Mouse (Mus musculus) ES-Bruce4 (cell line): ENCODE results near the gene Bcl11a. TPM values are rescaled to one million over a fixed set of nuclear protein-coding genes. Genes with fewer than 3 reads are reported as not detected.
"Not testable (repeated sequence)": the region's sequence is repeated elsewhere in the genome, so short reads cannot be mapped to it uniquely, and the experiment has no call there.

ENCODE experiments used
- H3K27ac ChIP-seq: 2 replicates; pipeline ENCODE4 v1.5.1; 2012; ENCODE audit warnings: low read length, inconsistent platforms; ENCODE audit not compliant: insufficient read depth
- H3K27me3 ChIP-seq: 2 replicates; pipeline ENCODE4 v1.6.1; 2012; ENCODE audit warnings: mild to moderate bottlenecking, low read length, inconsistent platforms; ENCODE audit not compliant: control insufficient read depth, poor library complexity, insufficient read depth, severe bottlenecking
- H3K36me3 ChIP-seq: 2 replicates; pipeline ENCODE4 v1.6.1; 2012; ENCODE audit warnings: inconsistent platforms, mild to moderate bottlenecking, low read length, moderate library complexity; ENCODE audit not compliant: control insufficient read depth, poor library complexity, insufficient read depth, severe bottlenecking
- H3K4me1 ChIP-seq: one replicate; pipeline ENCODE4 v1.8.1; 2011; ENCODE audit warnings: low read length; ENCODE audit not compliant: control insufficient read depth, insufficient read depth
- H3K4me3 ChIP-seq: 2 replicates; pipeline ENCODE4 v1.5.1; 2011; ENCODE audit warnings: low read depth, mild to moderate bottlenecking, low read length
- H3K9ac ChIP-seq: 2 replicates; pipeline ENCODE4 v1.6.1; 2012; ENCODE audit warnings: low read depth, mild to moderate bottlenecking, inconsistent platforms; ENCODE audit not compliant: poor library complexity, severe bottlenecking
- H3K9me3 ChIP-seq: replicated peaks from 2 replicates; pipeline ENCODE4 v1.6.1; 2012; ENCODE audit warnings: mild to moderate bottlenecking, low read length, inconsistent platforms; ENCODE audit not compliant: control insufficient read depth, poor library complexity, insufficient read depth, severe bottlenecking
- CTCF ChIP-seq: IDR thresholded peaks from one replicate; pipeline ENCODE4 v1.8.1; 2011; ENCODE audit warnings: low read depth, low read length
- EP300 ChIP-seq: IDR thresholded peaks from 2 replicates; pipeline ENCODE4 v1.6.1; 2011; ENCODE audit warnings: low read depth, low read length; ENCODE audit not compliant: insufficient read depth
- POLR2A ChIP-seq: IDR thresholded peaks from one replicate; pipeline ENCODE4 v1.8.1; 2011; ENCODE audit warnings: low read length; ENCODE audit not compliant: insufficient read depth
- polyA plus RNA-seq: library from polyadenylated mRNA; stranded (reverse); fragments of >200 nt; gene quantifications from 2 replicates; pipeline ENCODE4 v1.2.4, GENCODE M21; 2011; ENCODE audit warnings: low read depth; ENCODE audit not compliant: missing spikeins, insufficient read depth, insufficient read length

The Bcl11a gene
- polyA plus RNA-seq, 1 experiment = 0.36 TPM

DNA sequence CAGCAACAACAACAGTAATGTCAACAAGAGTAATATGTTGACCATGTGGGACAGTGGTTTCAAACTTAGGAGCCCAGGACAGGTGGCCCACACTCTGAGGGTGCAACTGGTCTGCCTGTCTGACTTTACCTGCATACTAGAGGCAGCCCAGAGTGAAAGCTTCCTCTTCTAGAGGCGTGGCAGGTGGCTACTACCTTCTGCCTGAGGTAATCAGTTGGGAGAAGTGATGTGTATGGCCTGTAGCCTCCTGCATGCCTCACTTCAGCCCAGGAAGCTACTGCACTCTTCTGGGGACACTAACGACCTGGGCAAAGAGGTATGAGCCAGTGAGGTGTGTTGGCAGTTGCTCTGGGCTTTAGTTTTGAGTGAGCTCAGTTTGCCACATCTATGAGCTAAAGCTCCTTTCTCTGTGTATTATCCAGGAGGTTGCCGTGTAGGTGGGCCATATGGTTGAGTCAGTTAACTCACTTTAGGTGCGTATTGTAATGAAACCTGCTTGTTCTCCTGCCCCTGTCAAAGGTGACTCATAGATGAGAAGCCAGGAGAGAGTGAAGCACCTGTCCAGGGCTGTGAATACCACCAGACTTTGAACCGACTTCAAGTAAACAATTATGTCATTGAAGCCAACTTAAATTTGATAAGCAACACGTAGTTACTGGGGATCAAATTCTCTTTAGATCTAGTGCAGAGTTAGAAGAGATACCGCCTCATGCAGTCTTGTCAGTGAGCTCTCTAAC lies 38.9 kb downstream of the Bcl11a start:
- TF ChIP-seq POLR2A = no peak
- no peak for TF ChIP-seq CTCF
- no peak for TF ChIP-seq EP300
- H3K36me3 ChIP-seq = no peaks in the 10 kb centered on the region
- H3K27me3 ChIP-seq = no peaks in the 10 kb centered on the region
- H3K9ac ChIP-seq = no peak overlapping the region
- no peak overlapping the region for H3K27ac ChIP-seq
- H3K4me3 ChIP-seq = no peak overlapping the region
- H3K4me1 ChIP-seq = peaks cover 3% of the 10 kb centered on the region
- H3K9me3 ChIP-seq = no peaks in the 10 kb centered on the region

DNA sequence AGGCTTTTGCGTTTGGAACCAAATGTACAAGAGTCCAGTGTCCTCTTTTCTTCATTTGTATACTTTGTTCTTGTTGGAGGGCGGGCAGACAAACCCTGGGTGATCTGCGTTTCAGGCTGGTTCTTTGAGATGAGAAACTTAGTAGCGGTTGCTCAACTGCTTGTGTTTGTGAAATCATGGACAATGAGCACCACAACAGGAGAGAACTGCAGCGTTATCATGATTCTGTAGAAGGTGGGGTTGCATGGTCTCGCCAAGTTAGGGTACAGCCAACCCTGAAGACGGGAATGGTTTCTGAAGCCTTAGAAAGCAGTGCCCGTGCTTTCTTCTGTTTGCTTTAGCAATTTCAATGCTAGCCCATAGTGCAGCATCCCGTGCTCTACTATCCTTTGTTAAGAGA lies 43.3 kb downstream of the Bcl11a start:
- no peak for TF ChIP-seq POLR2A
- no peak for TF ChIP-seq EP300
- TF ChIP-seq CTCF = no peak
- H3K27me3 ChIP-seq = no peaks in the 10 kb centered on the region
- no peaks in the 10 kb centered on the region for H3K9me3 ChIP-seq
- H3K4me3 ChIP-seq = no peak overlapping the region
- no peak overlapping the region for H3K27ac ChIP-seq
- H3K9ac ChIP-seq = no peak overlapping the region
- no peaks in the 10 kb centered on the region for H3K4me1 ChIP-seq
- H3K36me3 ChIP-seq = no peaks in the 10 kb centered on the region

DNA sequence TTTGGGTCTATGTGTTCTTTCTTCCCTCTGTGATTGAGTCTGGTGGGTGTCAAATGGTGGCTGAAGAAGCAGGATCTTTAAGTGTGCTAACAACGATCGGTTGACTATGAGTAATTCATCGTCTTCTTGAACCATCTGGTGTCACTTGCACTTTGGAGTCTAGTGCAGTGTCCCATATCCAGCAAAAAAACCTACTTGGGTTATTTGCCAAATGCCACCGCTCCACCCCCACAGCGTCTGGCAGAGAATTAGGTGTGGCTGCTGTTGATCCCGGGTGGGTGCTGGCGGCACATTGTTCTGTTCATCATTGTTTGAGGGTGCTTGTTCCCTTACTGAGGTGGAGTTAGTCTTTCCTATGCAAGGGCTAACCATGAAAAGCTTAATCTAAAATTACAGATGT lies 45.0 kb downstream of the Bcl11a start:
- H3K4me1 ChIP-seq = no peaks in the 10 kb centered on the region
- TF ChIP-seq CTCF (no peak), POLR2A (no peak), EP300 (no peak)
- no peak overlapping the region for H3K27ac ChIP-seq
- H3K27me3 ChIP-seq = no peaks in the 10 kb centered on the region
- H3K4me3 ChIP-seq = no peak overlapping the region
- no peak overlapping the region for H3K9ac ChIP-seq
- no peaks in the 10 kb centered on the region for H3K36me3 ChIP-seq
- no peaks in the 10 kb centered on the region for H3K9me3 ChIP-seq

DNA sequence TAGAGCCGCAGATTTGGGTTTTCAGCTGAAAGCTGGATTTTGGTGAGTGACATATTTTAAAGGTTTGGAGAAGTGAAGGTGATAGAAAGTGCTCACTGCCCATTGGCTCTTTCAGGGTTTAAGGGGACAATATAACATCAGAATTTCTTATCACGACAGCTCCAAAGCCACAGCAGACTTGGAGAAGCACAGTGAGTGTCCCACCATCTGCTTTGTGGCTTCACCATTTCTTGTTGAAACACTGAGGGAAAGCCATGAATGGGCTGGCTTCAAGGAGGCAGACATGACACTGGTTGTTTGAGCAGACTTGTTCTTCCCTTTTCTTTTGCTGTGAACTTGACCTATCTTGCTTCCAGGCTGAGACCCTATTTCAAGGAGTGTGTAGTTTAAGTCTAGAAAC lies 46.1 kb downstream of the Bcl11a start:
- Histone ChIP-seq H3K4me3 (no peak overlapping the region), H3K4me1 (no peaks in the 10 kb centered on the region), H3K27ac (no peak overlapping the region), H3K9ac (no peak overlapping the region), H3K27me3 (no peaks in the 10 kb centered on the region), H3K36me3 (no peaks in the 10 kb centered on the region), H3K9me3 (no peaks in the 10 kb centered on the region)
- no peak for TF ChIP-seq CTCF
- no peak for TF ChIP-seq POLR2A
- TF ChIP-seq EP300 = no peak

DNA sequence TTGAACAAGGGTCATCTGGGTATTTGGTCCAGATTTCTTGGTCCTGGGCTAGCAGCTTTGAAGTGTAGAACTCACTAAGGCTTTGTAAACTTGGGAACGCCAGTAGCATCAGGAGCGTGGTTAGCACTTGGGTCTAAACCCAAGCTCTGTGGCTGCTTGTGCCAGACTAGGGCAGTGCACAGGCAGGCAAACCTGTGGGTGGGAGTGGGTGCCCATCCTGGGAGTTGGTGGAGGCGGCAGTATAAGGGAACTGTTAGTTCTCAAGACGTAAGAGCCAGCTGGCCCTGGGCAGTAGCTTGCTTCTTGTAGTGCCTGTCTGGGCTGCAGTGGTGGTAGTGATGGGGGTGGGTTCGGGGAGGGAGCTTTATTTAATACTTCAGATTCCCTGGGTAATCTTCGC lies 47.2 kb downstream of the Bcl11a start:
- TF ChIP-seq POLR2A (no peak), EP300 (no peak), CTCF (no peak)
- H3K4me1 ChIP-seq = no peaks in the 10 kb centered on the region
- no peak overlapping the region for H3K9ac ChIP-seq
- H3K4me3 ChIP-seq = no peak overlapping the region
- no peaks in the 10 kb centered on the region for H3K36me3 ChIP-seq
- H3K27ac ChIP-seq = no peak overlapping the region
- H3K27me3 ChIP-seq = no peaks in the 10 kb centered on the region
- H3K9me3 ChIP-seq = no peaks in the 10 kb centered on the region

DNA sequence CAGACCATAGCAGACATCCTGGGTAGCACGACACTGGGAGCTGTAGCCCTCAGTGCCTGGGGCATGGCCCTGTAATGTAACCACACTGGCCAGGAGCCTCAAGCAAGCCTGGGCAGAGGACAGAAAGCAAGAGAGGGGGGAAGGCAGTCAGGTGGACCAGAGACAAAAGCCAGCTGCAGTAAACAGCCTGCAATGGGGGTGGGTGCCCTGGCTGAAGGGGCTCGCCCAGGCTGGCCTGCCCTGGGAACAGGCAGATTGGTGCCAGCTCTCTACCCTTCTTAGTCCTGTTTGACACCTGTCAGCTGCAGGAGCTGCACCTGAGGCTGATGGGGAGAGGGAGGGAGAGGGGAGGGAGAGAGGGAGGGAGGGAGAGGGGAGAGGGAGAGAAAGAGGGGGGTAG lies 50.1 kb downstream of the Bcl11a start:
- Histone ChIP-seq H3K9ac (no peak overlapping the region), H3K4me1 (no peaks in the 10 kb centered on the region), H3K36me3 (no peaks in the 10 kb centered on the region), H3K9me3 (no peaks in the 10 kb centered on the region), H3K27me3 (no peaks in the 10 kb centered on the region), H3K27ac (no peak overlapping the region), H3K4me3 (no peak overlapping the region)
- no peak for TF ChIP-seq POLR2A
- TF ChIP-seq CTCF = no peak
- no peak for TF ChIP-seq EP300

DNA sequence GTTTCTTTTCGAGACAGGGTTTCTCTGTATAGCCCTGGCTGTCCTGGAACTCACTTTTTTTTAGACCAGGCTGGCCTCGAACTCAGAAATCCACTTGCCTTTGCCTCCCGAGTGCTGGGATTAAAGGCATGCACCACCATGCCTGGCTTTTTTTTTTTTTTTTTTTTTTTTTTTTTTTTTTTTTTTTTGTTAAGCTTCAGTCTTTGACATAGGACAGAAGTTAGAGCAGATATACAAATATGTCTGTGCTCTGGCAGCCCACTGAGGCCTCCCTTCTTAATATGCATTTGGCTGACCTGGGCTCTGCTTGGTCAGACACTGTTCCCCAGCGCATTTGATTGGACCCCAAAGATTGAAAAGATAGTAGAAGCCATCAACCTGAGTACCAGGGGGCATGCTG lies 51.0 kb downstream of the Bcl11a start:
- H3K4me3 ChIP-seq, H3K4me1 ChIP-seq, H3K9ac ChIP-seq, H3K27me3 ChIP-seq, H3K36me3 ChIP-seq, H3K9me3 ChIP-seq, H3K27ac ChIP-seq: not testable (repeated sequence)
